ENCODE assay signal across 10 mouse cellular contexts in the genomic region with DNA sequence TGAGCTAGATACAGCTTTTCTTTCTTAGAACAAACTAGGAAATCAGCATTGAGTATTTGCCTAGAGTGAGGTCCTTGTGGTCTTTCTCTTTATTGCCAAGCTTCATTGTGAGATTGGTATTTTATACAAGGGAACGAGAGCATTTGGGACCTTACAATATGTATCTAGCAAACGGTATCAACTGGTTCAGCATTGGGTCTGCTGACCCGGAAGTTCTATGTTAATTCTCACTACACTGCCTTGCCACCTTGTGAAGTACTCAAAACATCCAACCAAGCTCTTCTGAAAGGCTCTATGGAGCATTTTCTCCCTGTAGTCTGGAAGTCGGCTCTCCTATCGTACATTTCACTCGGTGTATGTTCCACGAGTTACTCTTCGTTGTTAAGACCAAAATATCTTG. TPM values are rescaled to one million over a fixed set of nuclear protein-coding genes. Genes with fewer than 3 reads are reported as not detected.
DNase-seq lines count a peak whose midpoint lies in the region; ATAC-seq and TF ChIP-seq lines count a peak whose summit lies in the region.
"Had no signal": no experiment of that assay in that cellular context is flagged by ENCODE, and none has a peak within 500 bp of the region (broad histone marks: within the 10 kb centered on the region; RNA-seq: fewer than 3 reads in every experiment).

No protein-coding gene starts in this region.

- no peaks in the 10 kb centered on the region for H3K9me3 ChIP-seq in kidney, postnatal 0 days (replicated peaks; ENCODE audit: low read length)
- H3K9me3 ChIP-seq in embryonic facial prominence, embryonic 14.5 days (ENCODE audit: control insufficient read depth, low read length): no peaks in the 10 kb centered on the region
- no peaks in the 10 kb centered on the region for H3K9me3 ChIP-seq in intestine, embryonic 15.5 days

- H3K4me2 ChIP-seq in kidney, postnatal 0 days (ENCODE audit: low read length): peak overlapping the region; percentile 82; the same call in 1 of the 2 replicates
- H3K4me2 ChIP-seq in embryonic facial prominence, embryonic 14.5 days (ENCODE audit: low read depth, low read length): peak overlapping the region; percentile 90
- peak overlapping the region; percentile 88 for H3K4me2 ChIP-seq in intestine, embryonic 15.5 days (replicated peaks)
- H3K4me2 ChIP-seq in myocyte (ENCODE audit: low read depth): peak overlapping the region; percentile 88

- TF ChIP-seq CTCF in kidney, postnatal 0 days (IDR thresholded peaks at IDR 0.05; ENCODE audit: low read depth): no peak
- no peak for TF ChIP-seq CTCF in kidney, adult 2 months (conservative IDR thresholded peaks at IDR 0.05; ENCODE audit: insufficient read depth, insufficient read length, low read depth, low read length)

- no peaks in the 10 kb centered on the region for H3K79me2 ChIP-seq in myocyte (ENCODE audit: control insufficient read depth, insufficient read depth)

- TF ChIP-seq POLR2A in kidney, adult 2 months (IDR thresholded peaks at IDR 0.05; ENCODE audit: low read depth, low read length): no peak
- TF ChIP-seq POLR2A in myocyte (IDR thresholded peaks at IDR 0.05; ENCODE audit: insufficient read length, low read depth): no peak

- H3K4me3 ChIP-seq in kidney, postnatal 0 days (replicated peaks; ENCODE audit: low read depth, low read length): no peak overlapping the region
- no peak overlapping the region for H3K4me3 ChIP-seq in kidney, adult 2 months (ENCODE audit: insufficient read depth, low read depth, low read length)
- H3K4me3 ChIP-seq in embryonic facial prominence, embryonic 14.5 days (ENCODE audit: low read depth, low read length): peak overlapping the region; percentile 81
- H3K4me3 ChIP-seq in intestine, embryonic 15.5 days (replicated peaks): peak overlapping the region; percentile 54
- H3K4me3 ChIP-seq in myocyte: peak overlapping the region; percentile 41

- H3K27me3 ChIP-seq in kidney, postnatal 0 days (ENCODE audit: insufficient read depth, low read length): no peaks in the 10 kb centered on the region
- H3K27me3 ChIP-seq in kidney, adult 2 months (replicated peaks; ENCODE audit: control insufficient read depth, insufficient read depth, low read length): no peaks in the 10 kb centered on the region
- H3K27me3 ChIP-seq in embryonic facial prominence, embryonic 14.5 days (replicated peaks; ENCODE audit: control insufficient read depth, insufficient read depth, low read length): no peaks in the 10 kb centered on the region
- H3K27me3 ChIP-seq in intestine, embryonic 15.5 days (replicated peaks): no peaks in the 10 kb centered on the region
- no peaks in the 10 kb centered on the region for H3K27me3 ChIP-seq in myocyte (ENCODE audit: control insufficient read depth, insufficient read depth, insufficient read length)

- WGBS in kidney, postnatal 0 days: 92% methylated on average over 8 of the region's 8 CpGs
- WGBS in kidney, adult 2 months: 89% methylated on average over 8 of the region's 8 CpGs
- WGBS in embryonic facial prominence, embryonic 14.5 days: 95% methylated on average over 8 of the region's 8 CpGs
- 93% methylated on average over 8 of the region's 8 CpGs for WGBS in intestine, embryonic 15.5 days

- peak overlapping the region; percentile 65; the same call in 1 of the 2 replicates for H3K9ac ChIP-seq in kidney, postnatal 0 days (ENCODE audit: low read depth, low read length)
- peak overlapping the region; percentile 75; the same call in 1 of the 2 replicates for H3K9ac ChIP-seq in embryonic facial prominence, embryonic 14.5 days (ENCODE audit: low read depth, low read length)
- H3K9ac ChIP-seq in intestine, embryonic 15.5 days: 0 out of 2 replicates have a peak overlapping the region, but pooled peaks have one; percentile 55

- H3K36me3 ChIP-seq in kidney, postnatal 0 days (ENCODE audit: insufficient read depth, low read length): no peaks in the 10 kb centered on the region
- no peaks in the 10 kb centered on the region for H3K36me3 ChIP-seq in kidney, adult 2 months (ENCODE audit: control insufficient read depth, insufficient read depth, low read length)
- H3K36me3 ChIP-seq in embryonic facial prominence, embryonic 14.5 days (ENCODE audit: control insufficient read depth, insufficient read depth, low read length): no peaks in the 10 kb centered on the region
- H3K36me3 ChIP-seq in intestine, embryonic 15.5 days: no peaks in the 10 kb centered on the region
- H3K36me3 ChIP-seq in myocyte (ENCODE audit: control insufficient read depth, insufficient read depth): no peaks in the 10 kb centered on the region

- H3K27ac ChIP-seq in kidney, postnatal 0 days: no peak overlapping the region
- no peak overlapping the region for H3K27ac ChIP-seq in kidney, adult 2 months (ENCODE audit: insufficient read depth, low read depth, low read length)
- no peak overlapping the region for H3K27ac ChIP-seq in embryonic facial prominence, embryonic 14.5 days (replicated peaks; ENCODE audit: low read depth, low read length)
- H3K27ac ChIP-seq in intestine, embryonic 15.5 days: no peak overlapping the region

- ATAC-seq in kidney, postnatal 0 days (replicated peaks; ENCODE audit: low FRiP score, low read depth): no peak
- ATAC-seq in embryonic facial prominence, embryonic 14.5 days (ENCODE audit: low read depth): no peak
- no peak for ATAC-seq in intestine, embryonic 15.5 days

- H3K4me1 ChIP-seq in kidney, postnatal 0 days (replicated peaks; ENCODE audit: insufficient read depth, low read length): 0 out of 2 replicates have a peak, but pooled peaks cover 2% of the 10 kb centered on the region
- H3K4me1 ChIP-seq in kidney, adult 2 months (ENCODE audit: control insufficient read depth, insufficient read depth, low read length): no peaks in the 10 kb centered on the region
- no peaks in the 10 kb centered on the region for H3K4me1 ChIP-seq in embryonic facial prominence, embryonic 14.5 days (ENCODE audit: control insufficient read depth, insufficient read depth, low read length)
- H3K4me1 ChIP-seq in intestine, embryonic 15.5 days (replicated peaks): 0 out of 2 replicates have a peak, but pooled peaks cover 5% of the 10 kb centered on the region

- no peak for DNase-seq in kidney, postnatal 0 days (ENCODE audit: low spot score)
- no peak for DNase-seq in kidney, adult 2 months
- no peak for DNase-seq in embryonic facial prominence, embryonic 14.5 days (ENCODE audit: low spot score)
- no peak for DNase-seq in adrenal gland, adult 18-20 months (ENCODE audit: low spot score in 2 of 2)
- no peak for DNase-seq in cerebellum, postnatal 4 days (ENCODE audit: low spot score in 2 of 2)
- no peak for DNase-seq in urinary bladder, postnatal 14 days (ENCODE audit: low spot score)
- DNase-seq: embryo, embryonic 11 days; kidney, postnatal 25 days had no signal

- no peak overlapping the region for H3ac ChIP-seq in myocyte (ENCODE audit: control insufficient read depth, insufficient read length)

TF ChIP-seq in myocyte, 11 proteins besides CTCF, POLR2A, EP300 and RAD21:
- TF ChIP-seq MYOD1 (IDR thresholded peaks at IDR 0.05; ENCODE audit: control insufficient read depth in 1 of 3, insufficient read length in 2 of 3, low read depth in 2 of 3): no peak
- TF ChIP-seq POLR2AphosphoS2 (IDR thresholded peaks at IDR 0.05; ENCODE audit: insufficient read length, low read depth): no peak
- TF ChIP-seq MYOG (IDR thresholded peaks at IDR 0.05; ENCODE audit: control insufficient read depth in 1 of 3, insufficient read depth in 1 of 3, insufficient read length in 2 of 3, low read depth in 2 of 3): no peak
- TF ChIP-seq E2F4 (IDR thresholded peaks at IDR 0.05; ENCODE audit: insufficient read depth): no peak
- TF ChIP-seq CEBPB (IDR thresholded peaks at IDR 0.05; ENCODE audit: insufficient read depth, poor library complexity, severe bottlenecking): no peak
- TF ChIP-seq TCF3 (IDR thresholded peaks at IDR 0.05; ENCODE audit: insufficient read length, low read depth): no peak
- TF ChIP-seq SRF (IDR thresholded peaks at IDR 0.05; ENCODE audit: control insufficient read depth, insufficient read length, low read depth): no peak
- no peak for TF ChIP-seq MAX (IDR thresholded peaks at IDR 0.05; ENCODE audit: low read depth)
- no peak for TF ChIP-seq USF1 (IDR thresholded peaks at IDR 0.05; ENCODE audit: low read depth)
- TF ChIP-seq TCF12 (IDR thresholded peaks at IDR 0.05; ENCODE audit: insufficient read depth, poor library complexity, severe bottlenecking): no peak
- no peak for TF ChIP-seq REST (IDR thresholded peaks at IDR 0.05; ENCODE audit: insufficient read depth, insufficient read length)

RNA-seq across cellular contexts. Expression of gene Zfp239, which starts 1.9 kb away (rescaled TPM):
- polyA plus RNA-seq in kidney, postnatal 0 days (2015; fragmentation: Nextera tagmentation; extraction: Ambion mirVana): 9.0 and 11.0 TPM in 2 replicates
- polyA plus RNA-seq in kidney, adult 2 months (2012; rRNA removed): 1.5 and 2.0 TPM in 2 replicates
- polyA plus RNA-seq in embryonic facial prominence, embryonic 14.5 days (2014; fragmentation: Nextera tagmentation; extraction: Ambion mirVana): 6.1 and 7.9 TPM in 2 replicates
- 4.5 and 5.1 TPM in 2 replicates for polyA plus RNA-seq in intestine, embryonic 15.5 days (2015; fragmentation: Nextera tagmentation; extraction: Ambion mirVana)
- polyA plus RNA-seq in myocyte (2012; fragmentation: generic; extraction: Trizol): 2.1 TPM
- total RNA-seq in adrenal gland, adult 18-20 months (2021): 1 to 10 TPM; 2.6 to 3.0 TPM

RNA-seq across cellular contexts. Expression of gene Zfp637, which starts 22.8 kb away (rescaled TPM):
- 93.5 and 95.6 TPM in 2 replicates for polyA plus RNA-seq in kidney, postnatal 0 days (2015; fragmentation: Nextera tagmentation; extraction: Ambion mirVana)
- 35.7 and 37.0 TPM in 2 replicates for polyA plus RNA-seq in kidney, adult 2 months (2012; rRNA removed)
- polyA plus RNA-seq in embryonic facial prominence, embryonic 14.5 days (2014; fragmentation: Nextera tagmentation; extraction: Ambion mirVana): 116 and 134 TPM in 2 replicates
- polyA plus RNA-seq in intestine, embryonic 15.5 days (2015; fragmentation: Nextera tagmentation; extraction: Ambion mirVana): 84.7 and 90.5 TPM in 2 replicates
- 58.3 TPM for polyA plus RNA-seq in myocyte (2012; fragmentation: generic; extraction: Trizol)
- 10 to 100 TPM; 29.2 to 29.5 TPM for total RNA-seq in adrenal gland, adult 18-20 months (2021)

RNA-seq across cellular contexts. Expression of gene Hnrnpf, which starts 36.4 kb away (rescaled TPM):
- 555 and 598 TPM in 2 replicates for polyA plus RNA-seq in kidney, postnatal 0 days (2015; fragmentation: Nextera tagmentation; extraction: Ambion mirVana)
- polyA plus RNA-seq in kidney, adult 2 months (2012; rRNA removed): 98.5 and 142 TPM in 2 replicates
- 583 and 637 TPM in 2 replicates for polyA plus RNA-seq in embryonic facial prominence, embryonic 14.5 days (2014; fragmentation: Nextera tagmentation; extraction: Ambion mirVana)
- 791 and 835 TPM in 2 replicates for polyA plus RNA-seq in intestine, embryonic 15.5 days (2015; fragmentation: Nextera tagmentation; extraction: Ambion mirVana)
- 186 TPM for polyA plus RNA-seq in myocyte (2012; fragmentation: generic; extraction: Trizol)
- 100 to 1,000 TPM; 317 to 377 TPM for total RNA-seq in adrenal gland, adult 18-20 months (2021)

Comparison
In these comparisons a context has a peak if more than half of its experiments do, and no peak if none do; other contexts are left out.
1. H3K4me3 ChIP-seq: peak in embryonic facial prominence, embryonic 14.5 days (single experiment), intestine, embryonic 15.5 days (single experiment) and myocyte (single experiment); none in kidney, postnatal 0 days (single experiment) and kidney, adult 2 months (single experiment).
2. Peak in every context shown above with its lines, with median percentiles within 50 percentile points of each other: H3K4me2 ChIP-seq and H3K9ac ChIP-seq.